Mouse (Mus musculus) midbrain, embryonic 13.5 days (tissue): ENCODE data around the gene Tgfbi. TPM values are rescaled to one million over a fixed set of nuclear protein-coding genes. Genes with fewer than 3 reads are reported as not detected.

Experiments used
- ATAC-seq: fragments of 200-750 bp; cut with Nextera tagmentation; 2 replicates; pipeline ENCODE4 v1.8.0; 2017; ENCODE audit warnings: mild to moderate bottlenecking, moderate TSS enrichment, moderate library complexity
- H3K27ac ChIP-seq: fragments of 300-500 bp; sonication (generic); 2 replicates; pipeline ENCODE4 v1.5.1; 2015; ENCODE audit warnings: inconsistent platforms, mild to moderate bottlenecking, moderate library complexity
- H3K27me3 ChIP-seq: fragments of 300-500 bp; sonication (generic); 2 replicates; pipeline ENCODE4 v1.6.1; 2015; ENCODE audit warnings: mild to moderate bottlenecking, inconsistent platforms
- H3K36me3 ChIP-seq: fragments of 300-500 bp; sonication (generic); 2 replicates; pipeline ENCODE4 v1.6.1; 2015; ENCODE audit warnings: mild to moderate bottlenecking, inconsistent platforms
- H3K4me1 ChIP-seq: fragments of 300-500 bp; sonication (generic); replicated peaks from 2 replicates; pipeline ENCODE4 v1.6.1; 2015; ENCODE audit warnings: inconsistent platforms
- H3K4me2 ChIP-seq: fragments of 300-500 bp; sonication (generic); replicated peaks from 2 replicates; pipeline ENCODE4 v1.6.1; 2015; ENCODE audit warnings: moderate library complexity, mild to moderate bottlenecking, inconsistent platforms
- H3K4me3 ChIP-seq: fragments of 300-500 bp; sonication (generic); replicated peaks from 2 replicates; pipeline ENCODE4 v1.5.1; 2015; ENCODE audit warnings: mild to moderate bottlenecking, inconsistent platforms
- H3K9ac ChIP-seq: fragments of 300-500 bp; sonication (generic); replicated peaks from 2 replicates; pipeline ENCODE4 v1.6.1; 2015; ENCODE audit warnings: mild to moderate bottlenecking, inconsistent platforms
- H3K9me3 ChIP-seq: fragments of 300-500 bp; sonication (generic); 2 replicates; pipeline ENCODE4 v1.6.1; 2016; ENCODE audit warnings: mild to moderate bottlenecking, inconsistent platforms
- WGBS: fragments of 180-500 bp; shearing (Covaris S2); methylation state at CpG from one replicate; pipeline ENCODE4 v1.1.7; 2015; 5-methylcytosine and 5-hydroxymethylcytosine counted together
- polyA plus RNA-seq: library from polyadenylated mRNA; unstranded; fragments of >200 nt; fragmentation: Nextera tagmentation; extraction: Ambion mirVana; gene quantifications from 2 replicates; pipeline ENCODE4 v1.2.1, GENCODE M21; 2015

The Tgfbi gene
- polyA plus RNA-seq, 1 experiment from 2014 or later = 4.8 TPM

DNA sequence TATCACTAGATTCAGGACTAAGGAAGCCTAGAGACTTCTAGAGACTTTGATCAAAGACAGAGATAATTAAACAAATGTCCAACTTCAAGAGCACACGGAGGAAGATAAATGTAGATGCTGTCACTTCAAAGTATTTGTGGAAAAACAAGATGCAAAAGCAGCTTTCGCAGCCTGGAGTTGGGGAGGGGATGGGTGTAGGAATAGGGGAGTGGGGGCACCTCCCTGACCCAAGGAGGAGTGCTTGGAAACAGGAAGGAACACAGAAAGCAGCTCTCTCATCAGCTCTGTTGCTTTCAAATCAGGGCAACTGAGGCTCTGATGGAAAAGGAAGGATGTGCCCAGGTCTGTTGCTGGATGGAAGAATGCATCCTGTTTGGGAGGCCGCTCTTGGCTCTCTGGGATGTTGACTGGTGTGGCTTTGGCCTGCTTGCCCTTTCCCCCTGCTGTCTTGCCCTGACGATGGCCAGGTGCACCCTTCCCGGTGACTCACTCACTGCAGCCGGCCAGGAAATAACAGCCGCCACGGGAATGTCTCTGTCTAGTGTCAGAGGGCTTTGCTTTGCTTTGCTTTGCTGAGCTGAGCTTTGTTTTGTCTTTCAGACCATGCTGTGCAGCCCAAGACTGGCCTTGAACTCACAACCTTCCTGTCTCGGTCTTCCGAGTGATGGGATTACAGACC lies 69.6 kb downstream of the Tgfbi start:
- Histone ChIP-seq H3K36me3 (no peaks in the 10 kb centered on the region), H3K4me1 (0 out of 2 replicates have a peak, but pooled peaks cover 5% of the 10 kb centered on the region), H3K27me3 (no peaks in the 10 kb centered on the region; the same call in 1 of the 2 replicates), H3K4me3 (no peak overlapping the region), H3K4me2 (no peak overlapping the region), H3K27ac (no peak overlapping the region), H3K9me3 (no peaks in the 10 kb centered on the region), H3K9ac (no peak overlapping the region)
- no peak for ATAC-seq
- 69% methylated on average over 10 of the region's 10 CpGs for WGBS

DNA sequence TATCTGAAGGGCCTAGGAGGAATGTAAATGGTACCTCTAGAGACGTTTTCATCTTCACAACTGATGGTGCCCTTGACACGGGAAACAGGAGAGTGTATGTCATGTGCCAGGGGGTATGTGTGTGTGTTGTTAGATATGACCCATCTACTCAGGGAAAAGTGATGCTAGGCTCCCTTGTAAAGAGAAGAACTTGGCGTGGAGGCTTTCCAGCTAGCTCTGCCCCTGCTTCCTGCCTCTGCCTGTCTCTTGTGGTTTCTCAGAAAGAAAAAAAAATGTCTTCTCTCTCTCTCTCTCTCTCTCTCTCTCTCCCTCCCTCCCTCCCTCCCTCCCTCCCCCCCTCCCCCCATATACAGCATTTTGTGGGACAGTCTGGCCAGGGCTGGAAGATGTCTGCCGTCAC lies 72.6 kb downstream of the Tgfbi start:
- Histone ChIP-seq H3K4me1 (0 out of 2 replicates have a peak, but pooled peaks cover 5% of the 10 kb centered on the region), H3K27me3 (peaks cover 6% of the 10 kb centered on the region; the same call in 1 of the 2 replicates), H3K4me2 (no peak overlapping the region), H3K9me3 (no peaks in the 10 kb centered on the region), H3K36me3 (no peaks in the 10 kb centered on the region), H3K27ac (no peak overlapping the region), H3K4me3 (no peak overlapping the region), H3K9ac (no peak overlapping the region)
- WGBS = 87% methylated on average over 4 of the region's 4 CpGs
- ATAC-seq = no peak

DNA sequence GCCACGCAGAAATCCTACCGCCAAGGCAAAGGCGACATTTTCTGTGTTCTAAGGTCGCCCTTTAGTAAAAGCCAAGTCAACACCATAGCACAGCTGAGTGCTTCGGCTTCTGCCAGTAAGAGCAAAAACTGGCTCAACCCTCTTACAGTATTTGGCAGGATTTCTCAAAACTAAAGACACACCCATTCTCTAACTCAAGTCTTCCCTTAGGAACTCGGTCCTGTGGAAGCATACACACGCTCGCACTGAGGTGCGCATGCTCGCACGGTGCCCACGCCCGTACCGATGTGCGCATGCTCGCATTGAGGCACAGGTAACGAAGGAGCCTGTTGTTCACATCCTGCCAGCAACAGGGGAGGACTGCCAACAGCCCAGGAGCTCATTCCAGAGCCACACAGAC lies 73.0 kb downstream of the Tgfbi start:
- H3K9ac ChIP-seq = no peak overlapping the region
- WGBS = 86% methylated on average over 17 of the region's 17 CpGs
- ATAC-seq = no peak

DNA sequence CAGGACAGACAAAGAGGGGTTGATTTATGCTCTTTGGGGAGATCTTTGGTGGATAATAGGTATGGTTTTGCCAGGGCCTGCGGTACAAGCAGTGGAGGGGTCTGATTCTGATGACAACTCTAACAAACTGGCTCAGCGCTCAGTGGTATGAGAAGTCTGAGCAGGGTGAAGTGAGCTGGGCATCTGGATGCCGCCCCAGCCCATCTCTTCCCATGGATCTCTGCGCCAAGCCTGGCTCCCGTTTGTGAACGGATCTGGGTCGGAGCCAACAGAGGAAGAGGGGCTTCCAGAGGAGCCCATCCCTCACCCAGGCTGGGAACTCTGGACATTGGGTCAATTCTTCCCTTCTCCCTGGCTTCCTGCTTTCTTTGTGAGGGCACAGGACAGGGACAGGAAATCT lies 74.0 kb downstream of the Tgfbi start:
- H3K4me1 ChIP-seq = no peaks in the 10 kb centered on the region
- ATAC-seq = no peak
- WGBS = 92% methylated on average over 7 of the region's 7 CpGs
- H3K9me3 ChIP-seq = no peaks in the 10 kb centered on the region
- no peak overlapping the region for H3K27ac ChIP-seq
- H3K9ac ChIP-seq = no peak overlapping the region
- H3K36me3 ChIP-seq = no peaks in the 10 kb centered on the region
- H3K27me3 ChIP-seq = peaks cover 6% of the 10 kb centered on the region; the same call in 1 of the 2 replicates
- no peak overlapping the region for H3K4me3 ChIP-seq
- no peak overlapping the region for H3K4me2 ChIP-seq

More for the DNA sequence above, 73.0 kb downstream of the Tgfbi start:
- Histone ChIP-seq H3K27ac (no peak overlapping the region), H3K9me3 (no peaks in the 10 kb centered on the region), H3K4me3 (no peak overlapping the region), H3K4me2 (no peak overlapping the region), H3K27me3 (peaks cover 6% of the 10 kb centered on the region; the same call in 1 of the 2 replicates), H3K4me1 (0 out of 2 replicates have a peak, but pooled peaks cover 5% of the 10 kb centered on the region), H3K36me3 (no peaks in the 10 kb centered on the region)

Other genes starting within 250 kb of the Tgfbi start
- gene Gm3045, start 182.9 kb upstream of the Tgfbi start, polyA plus RNA-seq = not detected in 2 replicates
- not detected in 2 replicates for gene Slc25a48, start 171.2 kb upstream of the Tgfbi start, polyA plus RNA-seq
- gene Il9, start 127.3 kb upstream of the Tgfbi start, polyA plus RNA-seq = not detected in 2 replicates
- gene Fbxl21, start 87.1 kb upstream of the Tgfbi start, polyA plus RNA-seq = 2.5 and 2.6 TPM in 2 replicates
- gene Lect2, start 61.0 kb upstream of the Tgfbi start, polyA plus RNA-seq = not detected in 2 replicates
- gene Smad5, start 93.5 kb downstream of the Tgfbi start, polyA plus RNA-seq = 24.8 and 26.5 TPM in 2 replicates
- gene Gm45623, start 144.3 kb downstream of the Tgfbi start, polyA plus RNA-seq = 0.74 and 1.2 TPM in 2 replicates